Mouse (Mus musculus) colon, adult 2 months (tissue): Measurements from ENCODE around the gene Gm20532. TPM values are rescaled to one million over a fixed set of nuclear protein-coding genes. Genes with fewer than 3 reads are reported as not detected.

Source experiments
- polyA plus RNA-seq: library from polyadenylated mRNA; depleted of rRNA; stranded (reverse); fragments of >200 nt; gene quantifications from 2 replicates; pipeline ENCODE4 v1.2.3, GENCODE M21; 2012; rRNA removed

Gene Gm20532
- not detected in 2 replicates for polyA plus RNA-seq

DNA sequence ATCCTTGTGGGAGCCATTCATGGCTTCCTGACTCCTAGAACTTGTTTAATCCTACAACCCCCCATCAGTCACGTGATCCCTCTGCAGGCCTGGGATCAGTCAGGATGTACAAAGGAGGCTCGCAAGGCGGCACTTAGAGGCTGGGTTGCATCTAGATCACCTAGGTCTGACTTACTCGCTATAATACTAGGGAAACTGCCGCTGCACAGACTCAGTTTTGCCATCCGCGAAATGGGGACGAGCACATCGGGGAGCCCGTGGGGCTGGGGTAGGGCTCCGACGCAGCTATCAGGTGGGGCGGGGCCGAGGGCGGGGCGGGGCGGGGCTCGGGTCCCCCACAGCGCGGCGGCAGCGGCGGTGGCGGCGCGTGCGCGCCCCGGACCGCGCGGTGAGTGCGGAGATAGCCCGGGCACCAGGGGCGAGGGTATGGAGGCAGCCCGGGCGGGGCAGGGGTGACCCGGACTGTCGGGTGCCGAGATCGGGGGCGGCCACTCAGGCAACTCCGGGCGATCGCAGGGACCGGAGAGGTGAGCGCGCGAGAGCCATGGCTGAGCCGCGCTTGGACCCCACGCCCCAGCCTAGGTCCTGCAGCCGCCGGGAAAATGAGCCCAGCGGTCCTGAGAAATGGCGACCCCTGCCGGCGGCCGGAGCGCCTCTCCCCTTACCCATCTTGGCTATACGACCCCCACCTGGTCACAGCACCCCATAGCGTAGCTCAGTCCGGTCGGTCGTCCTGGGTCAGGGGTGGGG lies at the start of gene Gm20532:
TSS of gene Gm20532 (plus strand) at position 346 of the 750 bp plus-strand sequence.

DNA sequence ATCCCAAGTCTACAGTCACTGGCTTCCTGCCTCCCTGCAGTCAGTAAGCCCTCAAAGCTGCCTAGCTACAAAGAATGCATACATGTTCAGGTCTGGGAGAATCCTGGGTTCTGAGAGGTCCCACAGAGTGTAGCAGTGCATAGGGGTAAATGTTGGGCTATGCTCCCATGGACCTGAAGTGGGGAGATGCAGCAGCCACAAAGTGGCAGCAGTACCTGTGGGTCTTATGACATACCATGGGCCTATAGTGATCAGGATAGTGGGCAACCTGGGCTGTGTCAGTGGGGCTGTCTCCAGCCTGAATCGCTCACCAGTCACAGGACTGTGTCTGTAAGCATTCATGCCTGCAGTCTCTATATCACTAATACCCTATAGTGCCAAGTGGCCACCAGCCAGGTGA lies 6.7 kb upstream of the Gm20532 start, which contains the start of gene Egfl7:
TSS of gene Egfl7 (plus strand) at position 301 of the 400 bp plus-strand sequence.

DNA sequence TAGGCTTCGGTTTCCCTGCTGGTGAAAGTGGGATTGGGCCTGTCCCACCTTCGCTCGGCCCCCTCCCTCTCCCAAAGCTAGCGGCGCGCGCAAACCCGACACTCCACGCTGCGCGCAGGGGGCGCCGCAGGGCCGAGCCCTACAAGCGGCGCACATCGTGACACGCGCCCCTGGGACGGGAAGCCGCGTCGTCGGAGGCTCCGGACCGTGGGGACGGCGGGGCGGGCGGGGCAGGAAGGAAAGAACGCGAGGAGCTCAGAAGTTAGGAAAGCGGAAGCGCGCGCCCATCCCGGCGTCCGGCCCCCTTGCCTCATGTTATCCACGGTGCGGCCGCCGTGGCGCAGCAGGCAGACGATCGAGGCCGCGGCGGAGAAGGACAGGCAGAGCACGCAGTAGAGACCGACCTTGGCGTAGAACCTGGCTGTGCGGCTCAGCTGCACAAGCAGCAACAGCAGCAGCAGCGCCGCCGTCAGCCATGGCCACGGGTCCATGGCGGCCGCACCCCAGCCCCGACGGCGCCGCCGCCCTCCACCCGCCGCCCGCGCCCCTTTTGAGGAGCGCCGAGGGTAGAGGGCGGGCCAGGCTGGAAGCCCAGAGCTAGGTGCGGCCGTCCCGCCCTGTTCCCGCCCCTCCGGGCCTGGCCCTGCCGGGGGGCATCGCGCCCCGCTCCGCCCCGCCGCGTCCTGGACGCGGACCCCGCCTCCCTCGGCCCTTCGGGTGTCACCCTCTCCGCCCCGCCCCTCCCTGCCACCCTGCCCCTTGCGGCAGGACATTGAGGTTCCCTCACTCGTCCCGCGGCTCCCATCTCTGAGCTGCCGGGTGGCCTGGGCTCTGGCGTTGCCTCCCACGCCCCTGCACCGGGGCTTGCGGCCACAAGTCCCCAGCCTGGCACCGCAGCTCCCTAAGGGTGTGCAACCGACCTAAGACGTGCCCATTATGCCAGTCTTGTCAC lies 17.6 kb downstream of the Gm20532 start, which contains the start of gene Agpat2:
TSS of gene Agpat2 (minus strand) at position 698 of the 952 bp plus-strand sequence.

DNA sequence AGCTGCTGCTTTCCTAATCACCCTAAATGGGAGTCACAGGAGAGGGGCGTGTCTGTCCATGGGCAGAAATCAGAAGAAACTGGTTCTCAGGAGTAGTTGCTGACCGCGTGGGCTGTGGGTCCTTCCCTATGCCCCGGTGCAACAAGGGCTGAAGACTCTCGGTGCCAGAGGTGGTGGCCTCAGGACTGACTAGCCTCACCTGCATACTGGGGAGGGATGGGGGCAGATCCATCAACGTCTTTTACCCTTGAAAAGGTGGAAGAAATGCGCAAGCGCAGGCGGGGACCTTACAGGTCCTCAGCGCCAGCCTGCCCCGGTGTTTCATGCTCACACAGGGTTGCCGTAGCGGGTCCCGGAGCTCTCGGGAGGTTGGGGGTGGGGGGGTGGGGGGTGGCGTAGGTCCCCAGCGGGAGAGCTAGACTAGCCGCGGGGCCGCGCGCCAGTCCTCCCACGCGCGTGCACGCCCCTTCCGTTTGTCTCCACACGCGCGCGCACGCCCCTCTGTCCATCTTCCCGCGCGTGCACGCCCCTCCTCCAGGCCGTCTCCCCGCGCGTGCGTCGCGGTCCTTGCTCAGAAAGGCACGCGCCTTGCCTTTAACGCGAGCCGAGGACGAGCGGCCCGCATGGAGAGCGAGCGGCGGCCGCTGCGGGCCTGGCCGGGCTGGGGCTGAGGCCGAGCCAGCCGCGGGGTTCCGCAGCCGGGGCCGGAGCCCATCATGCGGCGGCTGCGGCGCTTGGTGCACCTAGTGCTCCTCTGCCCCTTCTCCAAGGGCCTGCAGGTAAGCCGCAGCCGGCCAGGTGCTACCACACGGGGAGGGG lies 41.7 kb downstream of the Gm20532 start, which contains the start of gene Fam69b:
TSS of gene Fam69b (plus strand) at position 537 of the 819 bp plus-strand sequence.

DNA sequence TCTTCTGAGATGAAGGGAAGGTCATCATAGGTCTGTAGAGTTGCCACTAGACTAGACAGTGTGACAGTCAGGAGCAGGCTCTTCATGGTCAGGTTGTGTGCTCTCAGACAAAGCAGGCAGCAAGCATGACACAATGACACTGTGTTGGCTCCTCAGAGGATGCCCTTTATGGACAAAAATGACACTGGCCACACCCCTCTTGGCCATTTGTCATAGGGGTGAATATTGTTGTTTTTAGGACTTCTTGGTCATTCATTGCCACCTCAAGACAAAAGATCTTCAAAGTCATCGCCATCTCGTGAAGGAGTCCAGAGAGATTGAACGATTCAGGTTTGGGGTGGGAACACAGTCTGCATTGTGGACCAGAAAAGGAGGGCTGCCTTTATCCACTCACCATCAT lies 84.7 kb downstream of the Gm20532 start, which contains the start of gene Lcn4:
TSS of gene Lcn4 (minus strand) at position 101 of the 400 bp plus-strand sequence.

Other genes starting within 250 kb of the Gm20532 start
- gene Dnlz, start 234.5 kb upstream of the Gm20532 start, polyA plus RNA-seq: 19.7 and 32.2 TPM in 2 replicates
- 3.8 and 3.9 TPM in 2 replicates for gene Card9, start 225.7 kb upstream of the Gm20532 start, polyA plus RNA-seq
- gene Snapc4, start 206.0 kb upstream of the Gm20532 start, polyA plus RNA-seq: 27.1 and 27.9 TPM in 2 replicates
- 68.7 and 77.9 TPM in 2 replicates for gene Entr1, start 197.3 kb upstream of the Gm20532 start, polyA plus RNA-seq
- 25.1 and 27.1 TPM in 2 replicates for gene Pmpca, start 197.3 kb upstream of the Gm20532 start, polyA plus RNA-seq
- gene Inpp5e, start 177.4 kb upstream of the Gm20532 start, polyA plus RNA-seq: 22.3 and 24.9 TPM in 2 replicates
- gene Sec16a, start 141.4 kb upstream of the Gm20532 start, polyA plus RNA-seq: 95.3 and 112 TPM in 2 replicates
- gene Notch1, start 70.0 kb upstream of the Gm20532 start, polyA plus RNA-seq: 31.2 and 38.9 TPM in 2 replicates
- gene Egfl7, start 6.6 kb upstream of the Gm20532 start, polyA plus RNA-seq: 112 TPM in 2 replicates
- gene Agpat2, start 17.8 kb downstream of the Gm20532 start, polyA plus RNA-seq: 178 and 189 TPM in 2 replicates
- gene Fam69b, start 41.8 kb downstream of the Gm20532 start, polyA plus RNA-seq: 19.7 and 24.7 TPM in 2 replicates
- gene Lcn4, start 84.6 kb downstream of the Gm20532 start, polyA plus RNA-seq: not detected in 2 replicates